Mouse (Mus musculus): Measurements from ENCODE around the gene Fxyd6. TPM values are rescaled to one million over a fixed set of nuclear protein-coding genes. Genes with fewer than 3 reads are reported as not detected.

Gene Fxyd6
- polyA plus RNA-seq, 1 experiment: not detected

GRCm38 (mm10) chr9:45370616-45371336, 791 bp downstream of the Fxyd6 start:
- Histone ChIP-seq H3K4me3 (replicated peaks) (no peak overlapping the region), H3K36me3 (ENCODE audit: control insufficient read depth) (no peaks in the 10 kb centered on the region), H3K4me1 (ENCODE audit: control insufficient read depth) (no peaks in the 10 kb centered on the region), H3K27me3 (ENCODE audit: control insufficient read depth) (peaks cover 28% of the 10 kb centered on the region), H3K9me3 (ENCODE audit: control insufficient read depth, low read length) (no peaks in the 10 kb centered on the region)
- TF ChIP-seq GATA1 (IDR thresholded peaks at IDR 0.05; ENCODE audit: low read length): no peak
- TF ChIP-seq TAL1 (IDR thresholded peaks at IDR 0.05; ENCODE audit: low read length): no peak

DNA sequence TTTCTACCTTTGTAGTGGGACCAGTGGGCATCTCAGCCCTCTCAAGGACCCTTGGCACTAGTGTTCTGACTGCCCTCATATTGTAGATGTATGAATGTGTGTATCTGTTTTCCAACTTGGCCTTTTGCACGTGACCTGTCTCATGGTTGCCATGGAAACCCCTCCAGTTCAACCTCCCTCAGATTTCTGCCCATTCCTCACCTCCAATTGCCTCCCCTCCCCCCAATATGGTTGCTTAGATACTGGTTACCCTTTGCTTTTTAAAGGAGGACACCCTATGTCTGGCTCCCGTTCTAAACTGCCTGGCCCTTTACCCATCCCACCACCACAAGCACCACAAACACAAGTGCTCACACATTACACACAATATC, 1.3 kb downstream of the Fxyd6 start:
- Histone ChIP-seq H3K36me3 (ENCODE audit: control insufficient read depth) (no peaks in the 10 kb centered on the region), H3K9me3 (ENCODE audit: control insufficient read depth, low read length) (no peaks in the 10 kb centered on the region), H3K4me1 (ENCODE audit: control insufficient read depth) (no peaks in the 10 kb centered on the region), H3K27me3 (ENCODE audit: control insufficient read depth) (peaks cover 28% of the 10 kb centered on the region), H3K4me3 (replicated peaks) (no peak overlapping the region)
- TF ChIP-seq TAL1 (IDR thresholded peaks at IDR 0.05; ENCODE audit: low read length): no peak
- TF ChIP-seq GATA1 (IDR thresholded peaks at IDR 0.05; ENCODE audit: low read length): no peak

DNA sequence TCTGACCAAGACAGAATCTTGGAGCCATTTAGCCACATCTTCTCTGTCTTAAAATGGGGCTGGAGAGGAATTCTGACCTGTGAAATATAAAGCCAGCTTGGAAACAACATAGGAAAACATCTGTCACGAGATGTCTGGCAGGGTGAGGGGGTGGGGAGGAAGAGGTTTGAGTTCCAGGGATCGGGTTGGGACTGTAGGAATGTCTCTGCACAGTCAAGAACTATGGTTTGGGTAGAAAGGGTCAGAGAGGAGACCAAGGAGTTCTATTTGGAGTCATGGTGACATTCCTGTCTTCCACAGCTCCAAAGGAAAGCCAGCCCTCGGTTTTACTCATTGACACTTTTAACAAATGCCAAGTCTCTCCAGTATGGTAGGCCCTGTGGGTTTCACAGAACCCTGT, 3.9 kb downstream of the Fxyd6 start:
- no peak for TF ChIP-seq GATA1 (IDR thresholded peaks at IDR 0.05; ENCODE audit: low read length)
- no peak for TF ChIP-seq TAL1 (IDR thresholded peaks at IDR 0.05; ENCODE audit: low read length)
- no peak overlapping the region for H3K4me3 ChIP-seq (replicated peaks)
- H3K9me3 ChIP-seq (ENCODE audit: control insufficient read depth, low read length): no peaks in the 10 kb centered on the region
- peaks cover 28% of the 10 kb centered on the region for H3K27me3 ChIP-seq (ENCODE audit: control insufficient read depth)
- H3K36me3 ChIP-seq (ENCODE audit: control insufficient read depth): no peaks in the 10 kb centered on the region
- no peaks in the 10 kb centered on the region for H3K4me1 ChIP-seq (ENCODE audit: control insufficient read depth)

- Histone ChIP-seq H3K4me1 (ENCODE audit: control insufficient read depth) (no peaks in the 10 kb centered on the region), H3K36me3 (ENCODE audit: control insufficient read depth) (no peaks in the 10 kb centered on the region), H3K27me3 (ENCODE audit: control insufficient read depth) (peaks cover 20% of the 10 kb centered on the region), H3K4me3 (replicated peaks) (no peak overlapping the region), H3K9me3 (ENCODE audit: control insufficient read depth, low read length) (no peaks in the 10 kb centered on the region)
- TF ChIP-seq GATA1 (IDR thresholded peaks at IDR 0.05; ENCODE audit: low read length) (no peak), TAL1 (IDR thresholded peaks at IDR 0.05; ENCODE audit: low read length) (no peak)
Observed at GRCm38 (mm10) chr9:45374988-45375502, 5.1 kb downstream of the Fxyd6 start.

- TF ChIP-seq GATA1 (IDR thresholded peaks at IDR 0.05; ENCODE audit: low read length) (no peak), TAL1 (IDR thresholded peaks at IDR 0.05; ENCODE audit: low read length) (no peak)
- Histone ChIP-seq H3K4me1 (ENCODE audit: control insufficient read depth) (no peaks in the 10 kb centered on the region), H3K9me3 (ENCODE audit: control insufficient read depth, low read length) (no peaks in the 10 kb centered on the region), H3K27me3 (ENCODE audit: control insufficient read depth) (peaks cover 6% of the 10 kb centered on the region), H3K4me3 (replicated peaks) (no peak overlapping the region), H3K36me3 (ENCODE audit: control insufficient read depth) (no peaks in the 10 kb centered on the region)
Observed at GRCm38 (mm10) chr9:45376427-45376826, 6.4 kb downstream of the Fxyd6 start.

- H3K4me1 ChIP-seq (ENCODE audit: control insufficient read depth): no peaks in the 10 kb centered on the region
- no peaks in the 10 kb centered on the region for H3K36me3 ChIP-seq (ENCODE audit: control insufficient read depth)
- no peaks in the 10 kb centered on the region for H3K9me3 ChIP-seq (ENCODE audit: control insufficient read depth, low read length)
- TF ChIP-seq TAL1 (IDR thresholded peaks at IDR 0.05; ENCODE audit: low read length) (no peak), GATA1 (IDR thresholded peaks at IDR 0.05; ENCODE audit: low read length) (no peak)
- H3K4me3 ChIP-seq (replicated peaks): no peak overlapping the region
- H3K27me3 ChIP-seq (ENCODE audit: control insufficient read depth): peaks cover 1% of the 10 kb centered on the region
Observed at GRCm38 (mm10) chr9:45376883-45377282, 6.9 kb downstream of the Fxyd6 start.

- no peak for TF ChIP-seq TAL1 (IDR thresholded peaks at IDR 0.05; ENCODE audit: low read length)
- no peak for TF ChIP-seq GATA1 (IDR thresholded peaks at IDR 0.05; ENCODE audit: low read length)
- Histone ChIP-seq H3K4me3 (replicated peaks) (no peak overlapping the region), H3K9me3 (ENCODE audit: control insufficient read depth, low read length) (no peaks in the 10 kb centered on the region), H3K36me3 (ENCODE audit: control insufficient read depth) (no peaks in the 10 kb centered on the region), H3K27me3 (ENCODE audit: control insufficient read depth) (no peaks in the 10 kb centered on the region), H3K4me1 (ENCODE audit: control insufficient read depth) (no peaks in the 10 kb centered on the region)
Observed at GRCm38 (mm10) chr9:45380411-45381251, 10.6 kb downstream of the Fxyd6 start.

DNA sequence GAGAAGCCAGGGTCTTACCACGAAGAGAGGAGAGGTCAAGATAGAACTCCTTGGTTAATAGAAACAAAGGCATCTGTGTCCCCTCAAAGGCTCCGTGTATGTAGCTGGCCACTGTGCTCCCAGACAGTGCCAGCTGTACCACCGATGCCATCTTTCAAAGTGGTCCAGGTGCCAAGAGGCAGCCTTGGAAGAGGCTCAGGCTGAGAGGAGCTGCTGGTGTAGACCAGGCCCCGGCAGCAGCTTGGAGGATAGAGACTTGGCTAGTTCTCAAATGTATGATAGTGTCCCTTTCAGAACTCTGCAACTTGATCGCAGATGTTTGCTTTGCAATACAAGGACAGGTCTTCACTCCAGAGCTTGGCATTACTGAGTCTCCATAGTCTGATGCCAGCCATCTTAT, 12.4 kb downstream of the Fxyd6 start:
- H3K9me3 ChIP-seq (ENCODE audit: control insufficient read depth, low read length): no peaks in the 10 kb centered on the region
- TF ChIP-seq TAL1 (IDR thresholded peaks at IDR 0.05; ENCODE audit: low read length) (no peak), GATA1 (IDR thresholded peaks at IDR 0.05; ENCODE audit: low read length) (no peak)
- no peaks in the 10 kb centered on the region for H3K36me3 ChIP-seq (ENCODE audit: control insufficient read depth)
- no peaks in the 10 kb centered on the region for H3K27me3 ChIP-seq (ENCODE audit: control insufficient read depth)
- H3K4me1 ChIP-seq (ENCODE audit: control insufficient read depth): no peaks in the 10 kb centered on the region
- no peak overlapping the region for H3K4me3 ChIP-seq (replicated peaks)

DNA sequence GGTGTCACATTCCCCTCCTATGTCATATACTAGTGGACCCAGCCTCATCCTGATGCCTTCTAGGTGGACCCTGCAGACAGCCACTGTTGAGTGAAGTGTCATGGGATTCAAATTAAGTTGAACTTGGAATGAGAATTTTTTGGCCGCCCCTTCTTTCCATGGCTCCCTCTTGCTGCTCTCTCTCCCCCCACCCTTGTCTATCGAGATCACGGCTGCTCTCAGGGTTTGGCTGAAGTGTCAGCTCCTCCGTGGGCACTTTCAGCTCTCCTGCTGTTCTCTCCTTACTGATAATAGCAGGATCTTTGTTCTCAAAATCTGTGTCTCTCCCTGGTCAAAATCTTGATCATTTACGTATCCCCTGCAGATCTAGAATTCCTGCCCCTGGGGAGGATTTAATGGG, 12.8 kb downstream of the Fxyd6 start:
- TF ChIP-seq TAL1 (IDR thresholded peaks at IDR 0.05; ENCODE audit: low read length) (no peak), GATA1 (IDR thresholded peaks at IDR 0.05; ENCODE audit: low read length) (no peak)
- no peaks in the 10 kb centered on the region for H3K36me3 ChIP-seq (ENCODE audit: control insufficient read depth)
- H3K4me1 ChIP-seq (ENCODE audit: control insufficient read depth): no peaks in the 10 kb centered on the region
- no peaks in the 10 kb centered on the region for H3K27me3 ChIP-seq (ENCODE audit: control insufficient read depth)
- H3K4me3 ChIP-seq (replicated peaks): no peak overlapping the region
- no peaks in the 10 kb centered on the region for H3K9me3 ChIP-seq (ENCODE audit: control insufficient read depth, low read length)
